Mouse (Mus musculus) embryonic facial prominence, embryonic 11.5 days (tissue): Measurements from ENCODE around the gene Notch1. TPM values are rescaled to one million over a fixed set of nuclear protein-coding genes. Genes with fewer than 3 reads are reported as not detected.

Experiments
- ATAC-seq: fragments of 200-750 bp; cut with Nextera tagmentation; replicated peaks from 2 replicates; pipeline ENCODE4 v1.8.0; 2017; ENCODE audit warnings: low read depth; ENCODE audit not compliant: insufficient number of reproducible peaks, low FRiP score, low TSS enrichment
- DNase-seq: peaks from one replicate; pipeline ENCODE4 v3.0.0-alpha.2; 2015; ENCODE audit warnings: low spot score
- H3K27ac ChIP-seq: fragments of 300-500 bp; sonication (generic); replicated peaks from 2 replicates; pipeline ENCODE4 v1.5.1; 2014; ENCODE audit warnings: mild to moderate bottlenecking, low read depth, low read length, control low read depth
- H3K27me3 ChIP-seq: fragments of 300-500 bp; sonication (generic); 2 replicates; pipeline ENCODE4 v1.6.1; 2014; ENCODE audit warnings: mild to moderate bottlenecking, low read length, moderate library complexity, mixed read lengths; ENCODE audit not compliant: control insufficient read depth, insufficient read depth
- H3K36me3 ChIP-seq: fragments of 300-500 bp; sonication (generic); replicated peaks from 2 replicates; pipeline ENCODE4 v1.6.1; 2014; ENCODE audit warnings: low read depth, mild to moderate bottlenecking, low read length, moderate library complexity, mixed read lengths; ENCODE audit not compliant: control insufficient read depth, insufficient read depth
- H3K4me1 ChIP-seq: fragments of 300-500 bp; sonication (generic); 2 replicates; pipeline ENCODE4 v1.6.1; 2014; ENCODE audit warnings: low read length, mixed read lengths; ENCODE audit not compliant: control insufficient read depth, insufficient read depth
- H3K4me2 ChIP-seq: fragments of 300-500 bp; sonication (generic); 2 replicates; pipeline ENCODE4 v1.6.1; 2014; ENCODE audit warnings: low read depth, mild to moderate bottlenecking, control low read depth, low read length, moderate library complexity
- H3K4me3 ChIP-seq: fragments of 300-500 bp; sonication (generic); 2 replicates; pipeline ENCODE4 v1.5.1; 2014; ENCODE audit warnings: low read depth, low read length, control low read depth
- H3K9ac ChIP-seq: fragments of 300-500 bp; sonication (generic); replicated peaks from 2 replicates; pipeline ENCODE4 v1.6.1; 2014; ENCODE audit warnings: mild to moderate bottlenecking, control low read depth, low read length
- H3K9me3 ChIP-seq: fragments of 300-500 bp; sonication (generic); replicated peaks from 2 replicates; pipeline ENCODE4 v1.6.1; 2016; ENCODE audit warnings: mild to moderate bottlenecking, low read length, inconsistent platforms, mixed read lengths; ENCODE audit not compliant: control insufficient read depth
- WGBS: fragments of 180-500 bp; shearing (Covaris S2); extraction: QIAGEN DNeasy Blood & Tissue Kit; methylation state at CpG from one replicate; pipeline ENCODE4 v1.1.7; 2014; 5-methylcytosine and 5-hydroxymethylcytosine counted together
- polyA plus RNA-seq: library from polyadenylated mRNA; unstranded; fragments of >200 nt; fragmentation: Nextera tagmentation; extraction: Ambion mirVana; gene quantifications from 2 replicates; pipeline ENCODE4 v1.2.1, GENCODE M21; 2014

Gene Notch1
- polyA plus RNA-seq, 1 experiment from 2014 or later: 17.2 TPM

- peaks cover 17% of the 10 kb centered on the region for H3K36me3 ChIP-seq
- no peaks in the 10 kb centered on the region for H3K4me1 ChIP-seq
- 89% methylated on average over 11 of the region's 11 CpGs for WGBS
- no peak for DNase-seq
- H3K9me3 ChIP-seq: no peaks in the 10 kb centered on the region
- H3K4me2 ChIP-seq: no peak overlapping the region
- ATAC-seq: no peak
- H3K9ac ChIP-seq: no peak overlapping the region
- H3K4me3 ChIP-seq: no peak overlapping the region
- H3K27me3 ChIP-seq: no peaks in the 10 kb centered on the region
- H3K27ac ChIP-seq: no peak overlapping the region
Measured at GRCm38 (mm10) chr2:26472312-26473090, 44.0 kb downstream of the Notch1 start.

GRCm38 (mm10) chr2:26471652-26472285 lies 44.7 kb downstream of the Notch1 start:
- no peaks in the 10 kb centered on the region for H3K4me1 ChIP-seq
- no peak for ATAC-seq
- H3K27ac ChIP-seq: no peak overlapping the region
- no peaks in the 10 kb centered on the region for H3K9me3 ChIP-seq
- 80% methylated on average over 6 of the region's 6 CpGs for WGBS
- H3K27me3 ChIP-seq: no peaks in the 10 kb centered on the region
- no peak overlapping the region for H3K4me3 ChIP-seq
- H3K4me2 ChIP-seq: no peak overlapping the region
- no peak overlapping the region for H3K9ac ChIP-seq
- no peak for DNase-seq
- H3K36me3 ChIP-seq: peaks cover 17% of the 10 kb centered on the region

GRCm38 (mm10) chr2:26470967-26471366 lies 45.5 kb downstream of the Notch1 start:
- Histone ChIP-seq H3K9me3 (no peaks in the 10 kb centered on the region), H3K27me3 (no peaks in the 10 kb centered on the region), H3K4me2 (no peak overlapping the region), H3K27ac (no peak overlapping the region), H3K4me3 (no peak overlapping the region), H3K9ac (no peak overlapping the region), H3K36me3 (peaks cover 24% of the 10 kb centered on the region), H3K4me1 (no peaks in the 10 kb centered on the region)
- ATAC-seq: no peak
- WGBS: 90% methylated on average over 17 of the region's 17 CpGs
- DNase-seq: no peak

GRCm38 (mm10) chr2:26468376-26468775 lies 48.1 kb downstream of the Notch1 start:
- H3K27ac ChIP-seq: no peak overlapping the region
- ATAC-seq (no peak), DNase-seq (no peak)
- WGBS: 94% methylated on average over 15 of the region's 15 CpGs
- no peak overlapping the region for H3K4me2 ChIP-seq
- H3K4me3 ChIP-seq: no peak overlapping the region
- no peaks in the 10 kb centered on the region for H3K4me1 ChIP-seq
- H3K9me3 ChIP-seq: no peaks in the 10 kb centered on the region
- peaks cover 19% of the 10 kb centered on the region for H3K36me3 ChIP-seq
- H3K27me3 ChIP-seq: no peaks in the 10 kb centered on the region
- no peak overlapping the region for H3K9ac ChIP-seq

- Histone ChIP-seq H3K27me3 (no peaks in the 10 kb centered on the region), H3K9ac (no peak overlapping the region), H3K4me2 (no peak overlapping the region), H3K4me3 (no peak overlapping the region), H3K4me1 (peaks cover 4% of the 10 kb centered on the region; the same call in 1 of the 2 replicates), H3K9me3 (no peaks in the 10 kb centered on the region), H3K36me3 (peaks cover 15% of the 10 kb centered on the region), H3K27ac (no peak overlapping the region)
- 96% methylated on average over 6 of the region's 6 CpGs for WGBS
- ATAC-seq (no peak), DNase-seq (no peak)
Measured at GRCm38 (mm10) chr2:26463412-26463811, 53.1 kb downstream of the Notch1 start.

GRCm38 (mm10) chr2:26462980-26463379 lies 53.5 kb downstream of the Notch1 start:
- peaks cover 15% of the 10 kb centered on the region for H3K36me3 ChIP-seq

GRCm38 (mm10) chr2:26461667-26462066 lies 54.8 kb downstream of the Notch1 start:
- no peaks in the 10 kb centered on the region for H3K27me3 ChIP-seq

More at GRCm38 (mm10) chr2:26462980-26463379, 53.5 kb downstream of the Notch1 start:
- DNase-seq (no peak), ATAC-seq (no peak)
- Histone ChIP-seq H3K27ac (no peak overlapping the region), H3K4me3 (no peak overlapping the region), H3K4me1 (peaks cover 5% of the 10 kb centered on the region; the same call in 1 of the 2 replicates), H3K27me3 (no peaks in the 10 kb centered on the region), H3K9ac (no peak overlapping the region), H3K4me2 (no peak overlapping the region), H3K9me3 (no peaks in the 10 kb centered on the region)
- 85% methylated on average over 3 of the region's 3 CpGs for WGBS

GRCm38 (mm10) chr2:26460837-26461236 lies 55.6 kb downstream of the Notch1 start:
- peaks cover 5% of the 10 kb centered on the region; the same call in 1 of the 2 replicates for H3K4me1 ChIP-seq
- H3K9me3 ChIP-seq: no peaks in the 10 kb centered on the region
- peaks cover 8% of the 10 kb centered on the region for H3K36me3 ChIP-seq
- WGBS: 91% methylated on average over 13 of the region's 13 CpGs
- no peaks in the 10 kb centered on the region for H3K27me3 ChIP-seq
- H3K9ac ChIP-seq: no peak overlapping the region
- DNase-seq: no peak
- H3K4me2 ChIP-seq: no peak overlapping the region
- no peak for ATAC-seq
- no peak overlapping the region for H3K27ac ChIP-seq
- H3K4me3 ChIP-seq: no peak overlapping the region

More at GRCm38 (mm10) chr2:26461667-26462066, 54.8 kb downstream of the Notch1 start:
- Histone ChIP-seq H3K4me3 (no peak overlapping the region), H3K9me3 (no peaks in the 10 kb centered on the region), H3K4me1 (peaks cover 5% of the 10 kb centered on the region; the same call in 1 of the 2 replicates), H3K4me2 (no peak overlapping the region), H3K36me3 (peaks cover 15% of the 10 kb centered on the region), H3K27ac (no peak overlapping the region), H3K9ac (no peak overlapping the region)
- DNase-seq (no peak), ATAC-seq (no peak)
- 89% methylated on average over 5 of the region's 5 CpGs for WGBS
